Mouse (Mus musculus) liver, embryonic 14.5 days (tissue): ENCODE results near the gene Tssk6.

ENCODE experiments used
- CTCF ChIP-seq: IDR thresholded peaks from 2 replicates; pipeline ENCODE4 v1.5.1; 2016; ENCODE audit warnings: antibody characterized with exemption, low read depth, control low read depth
- EP300 ChIP-seq: IDR thresholded peaks from 2 replicates; pipeline ENCODE4 v1.6.1; 2016; ENCODE audit warnings: antibody characterized with exemption, low read depth

GRCm38 (mm10) chr8:69911917-69912316 lies 9.9 kb downstream of the Tssk6 start:
- TF ChIP-seq EP300: no peak
- no peak for TF ChIP-seq CTCF
